Mouse (Mus musculus) olfactory bulb, adult 2 months (tissue): ENCODE data around the gene Rap1a.

ENCODE experiments used
- CTCF ChIP-seq: fragments of 200-500 bp; IDR thresholded peaks from 2 replicates; pipeline ENCODE4 v1.5.1; 2012; ENCODE audit warnings: low read depth, mild to moderate bottlenecking, low read length, moderate library complexity; ENCODE audit not compliant: insufficient read depth
- POLR2A ChIP-seq: fragments of 200-500 bp; IDR thresholded peaks from 2 replicates; pipeline ENCODE4 v1.6.1; 2012; ENCODE audit warnings: mild to moderate bottlenecking, low read depth, low read length, moderate library complexity; ENCODE audit not compliant: insufficient read depth

GRCm38 (mm10) chr3:105754184-105754583, 47.0 kb downstream of the Rap1a start:
- TF ChIP-seq POLR2A (no peak), CTCF (no peak)
